Mouse (Mus musculus) stomach, postnatal 0 days (tissue): ENCODE measurements at regions not wholly inside any gene's neighbourhood (a gene's known extent, or its start where the extent isn't known, plus 50 kb on each side); places are given as distances from the start of the nearest gene placed in this dataset.

Experiments used
- ATAC-seq: fragments of 200-750 bp; cut with Nextera tagmentation; 2 replicates; pipeline ENCODE4 v1.8.0; 2017; ENCODE audit not compliant: low FRiP score, low TSS enrichment
- DNase-seq: peaks from one replicate; pipeline ENCODE4 v3.0.0-alpha.2; 2016; ENCODE audit warnings: low spot score
- H3K27ac ChIP-seq: fragments of 300-500 bp; sonication (generic); replicated peaks from 2 replicates; pipeline ENCODE4 v1.5.1; 2014; ENCODE audit warnings: mild to moderate bottlenecking, control low read depth
- H3K27me3 ChIP-seq: fragments of 300-500 bp; sonication (generic); 2 replicates; pipeline ENCODE4 v1.6.1; 2014; ENCODE audit warnings: low read length; ENCODE audit not compliant: control insufficient read depth, insufficient read depth
- H3K36me3 ChIP-seq: fragments of 300-500 bp; sonication (generic); 2 replicates; pipeline ENCODE4 v1.6.1; 2014; ENCODE audit warnings: low read length, mixed read lengths; ENCODE audit not compliant: control insufficient read depth, insufficient read depth
- H3K4me1 ChIP-seq: fragments of 300-500 bp; sonication (generic); replicated peaks from 2 replicates; pipeline ENCODE4 v1.6.1; 2014; ENCODE audit warnings: antibody characterized with exemption; ENCODE audit not compliant: control insufficient read depth, insufficient read depth
- H3K4me2 ChIP-seq: fragments of 300-500 bp; sonication (generic); replicated peaks from 2 replicates; pipeline ENCODE4 v1.6.1; 2014; ENCODE audit warnings: low read depth, mild to moderate bottlenecking, control low read depth, moderate library complexity
- H3K4me3 ChIP-seq: fragments of 300-500 bp; sonication (generic); 2 replicates; pipeline ENCODE4 v1.5.1; 2014; ENCODE audit warnings: low read depth, low read length, control low read depth
- H3K9ac ChIP-seq: fragments of 300-500 bp; sonication (generic); 2 replicates; pipeline ENCODE4 v1.6.1; 2014; ENCODE audit warnings: mild to moderate bottlenecking, low read length, control low read depth, mixed read lengths
- H3K9me3 ChIP-seq: fragments of 300-500 bp; sonication (generic); 2 replicates; pipeline ENCODE4 v1.6.1; 2016; ENCODE audit warnings: low read length; ENCODE audit not compliant: control insufficient read depth
- CTCF ChIP-seq: IDR thresholded peaks from 2 replicates; pipeline ENCODE4 v1.5.1; 2016; ENCODE audit warnings: antibody characterized with exemption, low read depth, mild to moderate bottlenecking, moderate library complexity
- EP300 ChIP-seq: optimal IDR thresholded peaks from 2 replicates; pipeline ENCODE3; 2016; ENCODE audit warnings: antibody characterized with exemption
- WGBS: fragments of 180-500 bp; shearing (Covaris S2); extraction: QIAGEN DNeasy Blood & Tissue Kit; methylation state at CpG from one replicate; pipeline ENCODE4 v1.1.7; 2014; 5-methylcytosine and 5-hydroxymethylcytosine counted together

DNA sequence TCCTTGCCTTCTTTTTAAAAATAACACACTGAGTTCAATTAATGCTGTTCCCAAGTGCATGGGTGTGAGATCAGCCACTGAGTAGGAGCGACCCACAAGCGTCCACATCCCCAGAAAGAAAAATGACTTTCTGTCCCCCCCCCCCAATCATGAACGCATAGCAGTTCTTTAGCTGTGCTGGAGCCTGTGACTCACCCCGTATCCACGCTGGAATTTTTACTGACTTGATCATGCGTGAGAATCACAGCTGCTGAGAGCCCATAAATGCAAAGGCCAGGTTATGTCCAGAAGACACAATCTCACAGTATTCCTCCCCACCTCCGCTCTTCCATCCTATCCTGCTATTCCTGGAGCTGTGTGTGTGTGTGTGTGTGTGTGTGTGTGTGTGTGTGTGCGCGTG, 53.3 kb downstream of the Fos start:
- 70% methylated on average over 9 of the region's 9 CpGs for WGBS
- ATAC-seq, result no peak
- Histone ChIP-seq H3K4me3 (no peak overlapping the region), H3K4me1 (peaks cover 2% of the 10 kb centered on the region; the same call in 1 of the 2 replicates), H3K9ac (no peak overlapping the region), H3K36me3 (no peaks in the 10 kb centered on the region), H3K4me2 (no peak overlapping the region), H3K27ac (no peak overlapping the region), H3K9me3 (no peaks in the 10 kb centered on the region), H3K27me3 (no peaks in the 10 kb centered on the region)
- no peak for TF ChIP-seq EP300
- TF ChIP-seq CTCF, result no peak
- DNase-seq, result no peak

DNA sequence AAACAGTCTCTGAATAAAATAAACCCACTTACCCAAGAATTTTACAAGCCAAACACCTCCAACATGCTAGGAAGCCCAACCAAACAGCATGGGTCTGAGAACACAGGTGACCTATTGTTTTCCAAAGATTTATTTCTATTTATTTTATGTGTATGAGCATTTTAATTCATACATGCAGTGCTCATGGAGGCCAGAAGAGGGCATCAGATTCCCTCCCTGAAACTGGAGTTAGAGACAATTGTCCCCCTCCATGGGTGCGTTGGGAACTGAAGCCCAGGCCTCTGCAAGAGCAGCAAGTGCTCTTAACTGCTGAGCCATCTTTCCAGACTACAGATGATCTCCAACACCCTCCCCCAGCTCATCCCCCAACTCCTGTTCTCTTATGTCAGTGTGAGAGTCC, 57.9 kb downstream of the Fos start:
- TF ChIP-seq EP300, result no peak
- TF ChIP-seq CTCF, result peak; percentile 56
- no peaks in the 10 kb centered on the region for H3K9me3 ChIP-seq
- H3K27me3 ChIP-seq, result no peaks in the 10 kb centered on the region
- peak overlapping the region; percentile 85 for H3K27ac ChIP-seq
- no peak overlapping the region for H3K9ac ChIP-seq
- no peaks in the 10 kb centered on the region for H3K36me3 ChIP-seq
- H3K4me3 ChIP-seq, result no peak overlapping the region
- ATAC-seq (no peak), DNase-seq (no peak)
- WGBS, result 86% methylated on average over 1 of the region's 1 CpGs
- H3K4me1 ChIP-seq, result peaks cover 4% of the 10 kb centered on the region; the same call in 1 of the 2 replicates
- H3K4me2 ChIP-seq, result no peak overlapping the region

DNA sequence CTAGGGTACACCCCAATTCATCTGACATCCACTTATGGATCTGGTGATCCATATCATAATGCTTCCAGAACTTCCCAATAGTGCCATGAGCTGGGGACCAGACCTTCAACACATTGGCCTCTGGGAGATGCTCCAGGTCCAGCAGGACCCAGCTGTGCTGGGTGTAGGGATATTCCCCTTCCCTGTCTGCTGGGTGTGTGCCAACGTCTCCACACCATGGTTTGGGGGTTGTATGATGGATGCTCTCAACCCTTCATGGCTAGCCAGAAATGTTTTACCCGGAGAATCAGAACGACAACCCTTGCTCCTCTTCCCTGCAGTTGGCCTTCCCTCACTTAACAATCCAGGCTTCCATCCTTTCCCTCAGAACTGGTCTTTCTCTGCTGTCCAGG, 58.5 kb downstream of the Fos start:
- H3K9ac ChIP-seq, result no peak overlapping the region
- H3K36me3 ChIP-seq, result no peaks in the 10 kb centered on the region
- peaks cover 4% of the 10 kb centered on the region; the same call in 1 of the 2 replicates for H3K4me1 ChIP-seq
- DNase-seq (no peak), ATAC-seq (peak; percentile 63)
- H3K27ac ChIP-seq, result peak overlapping the region; percentile 85
- WGBS, result 49% methylated on average over 3 of the region's 3 CpGs
- no peaks in the 10 kb centered on the region for H3K9me3 ChIP-seq
- TF ChIP-seq EP300 (no peak), CTCF (no peak)
- no peak overlapping the region for H3K4me2 ChIP-seq
- H3K27me3 ChIP-seq, result no peaks in the 10 kb centered on the region
- no peak overlapping the region for H3K4me3 ChIP-seq

- Histone ChIP-seq H3K4me3 (no peak overlapping the region), H3K4me2 (no peak overlapping the region), H3K27me3 (no peaks in the 10 kb centered on the region), H3K36me3 (no peaks in the 10 kb centered on the region), H3K4me1 (peaks cover 4% of the 10 kb centered on the region; the same call in 1 of the 2 replicates), H3K9me3 (no peaks in the 10 kb centered on the region), H3K27ac (peak overlapping the region; percentile 85), H3K9ac (no peak overlapping the region)
- 43% methylated on average over 14 of the region's 14 CpGs for WGBS
- TF ChIP-seq EP300 (peak; percentile 96), CTCF (0 out of 2 replicates have a peak, but pooled peaks have one; percentile 15)
- DNase-seq, result peak; percentile 58
- ATAC-seq, result peak; percentile 87
Observed at GRCm38 (mm10) chr12:85532613-85533460, 59.1 kb downstream of the Fos start.

DNA sequence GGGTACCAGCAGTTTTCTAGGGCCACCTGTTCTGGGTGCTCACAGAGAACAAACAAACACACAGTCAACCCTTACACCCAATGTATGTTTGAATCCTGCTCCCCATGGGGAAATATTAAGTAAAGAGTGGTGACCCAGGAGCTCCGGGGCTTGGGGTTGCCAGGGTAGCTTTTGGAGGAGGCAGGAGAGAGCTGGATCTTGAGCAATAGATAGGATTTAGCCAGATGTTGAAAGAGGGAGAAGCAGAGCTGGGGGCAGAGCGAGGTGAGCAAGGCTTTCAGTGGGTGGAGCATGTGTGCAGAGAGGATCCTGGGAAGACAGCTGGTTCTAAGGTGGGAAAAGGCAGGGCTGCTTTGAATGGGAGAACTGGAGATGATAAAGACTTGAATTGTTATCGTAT, 59.9 kb downstream of the Fos start:
- no peak for TF ChIP-seq CTCF
- TF ChIP-seq EP300, result no peak
- H3K27me3 ChIP-seq, result no peaks in the 10 kb centered on the region
- H3K36me3 ChIP-seq, result no peaks in the 10 kb centered on the region
- H3K4me1 ChIP-seq, result peaks cover 4% of the 10 kb centered on the region; the same call in 1 of the 2 replicates
- no peak overlapping the region for H3K9ac ChIP-seq
- ATAC-seq (no peak), DNase-seq (no peak)
- H3K4me3 ChIP-seq, result no peak overlapping the region
- H3K9me3 ChIP-seq, result no peaks in the 10 kb centered on the region
- 75% methylated on average over 3 of the region's 3 CpGs for WGBS
- no peak overlapping the region for H3K4me2 ChIP-seq
- H3K27ac ChIP-seq, result peak overlapping the region; percentile 78

DNA sequence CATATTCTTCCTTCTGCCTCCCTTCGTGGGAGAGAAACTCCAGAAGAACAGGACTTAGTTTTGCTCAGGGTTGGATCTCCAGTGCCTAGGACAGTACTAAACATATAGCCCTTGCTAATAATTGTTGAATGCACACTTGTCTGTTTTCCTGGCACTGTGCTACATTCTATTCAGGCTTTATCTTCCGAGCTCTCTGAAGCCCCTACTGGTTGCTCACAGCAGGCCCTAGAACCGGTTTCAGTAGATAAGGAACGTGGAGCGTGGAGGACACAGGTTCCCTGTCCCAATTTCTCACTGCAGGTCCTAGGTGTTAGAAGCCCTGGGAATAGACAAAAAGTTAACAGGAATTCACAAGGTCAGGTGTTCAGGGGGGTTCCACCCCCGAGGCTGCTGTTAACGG, 59.4 kb upstream of the Jdp2 start:
- no peak overlapping the region for H3K4me2 ChIP-seq
- WGBS, result 36% methylated on average over 7 of the region's 7 CpGs
- H3K36me3 ChIP-seq, result no peaks in the 10 kb centered on the region
- no peak overlapping the region for H3K27ac ChIP-seq
- no peaks in the 10 kb centered on the region for H3K9me3 ChIP-seq
- no peaks in the 10 kb centered on the region for H3K27me3 ChIP-seq
- DNase-seq (no peak), ATAC-seq (no peak)
- H3K9ac ChIP-seq, result no peak overlapping the region
- no peak for TF ChIP-seq EP300
- peak; percentile 51 for TF ChIP-seq CTCF
- no peak overlapping the region for H3K4me3 ChIP-seq
- no peaks in the 10 kb centered on the region; the same call in 1 of the 2 replicates for H3K4me1 ChIP-seq
